Mouse (Mus musculus) hindbrain, postnatal 0 days (tissue): ENCODE measurements around the gene Gm20671. TPM values are rescaled to one million over a fixed set of nuclear protein-coding genes. Genes with fewer than 3 reads are reported as not detected.
"Not testable (repeated sequence)": the region's sequence is repeated elsewhere in the genome, so short reads cannot be mapped to it uniquely, and the experiment has no call there.

ENCODE experiments used
- ATAC-seq: fragments of 200-750 bp; cut with Nextera tagmentation; 2 replicates; pipeline ENCODE4 v1.8.0; 2017; ENCODE audit warnings: mild to moderate bottlenecking, moderate TSS enrichment, moderate library complexity
- DNase-seq: peaks from one replicate; pipeline ENCODE4 v3.0.0-alpha.2; 2015; ENCODE audit warnings: low spot score
- H3K27ac ChIP-seq: fragments of 300-500 bp; sonication (generic); 2 replicates; pipeline ENCODE4 v1.5.1; 2014; ENCODE audit warnings: mild to moderate bottlenecking
- H3K27me3 ChIP-seq: fragments of 300-500 bp; sonication (generic); 2 replicates; pipeline ENCODE4 v1.6.1; 2014; ENCODE audit warnings: low read length, mixed read lengths; ENCODE audit not compliant: insufficient read depth
- H3K36me3 ChIP-seq: fragments of 300-500 bp; sonication (generic); 2 replicates; pipeline ENCODE4 v1.6.1; 2014; ENCODE audit warnings: low read length, mixed read lengths; ENCODE audit not compliant: insufficient read depth
- H3K4me1 ChIP-seq: fragments of 300-500 bp; sonication (generic); 2 replicates; pipeline ENCODE4 v1.6.1; 2014; ENCODE audit warnings: antibody characterized with exemption, low read length, mixed read lengths; ENCODE audit not compliant: insufficient read depth
- H3K4me2 ChIP-seq: fragments of 300-500 bp; sonication (generic); 2 replicates; pipeline ENCODE4 v1.6.1; 2014; ENCODE audit warnings: low read depth, mild to moderate bottlenecking, low read length, moderate library complexity, mixed read lengths
- H3K4me3 ChIP-seq: fragments of 300-500 bp; sonication (generic); 2 replicates; pipeline ENCODE4 v1.5.1; 2014; ENCODE audit warnings: low read length
- H3K9ac ChIP-seq: fragments of 300-500 bp; sonication (generic); replicated peaks from 2 replicates; pipeline ENCODE4 v1.6.1; 2014; ENCODE audit warnings: mild to moderate bottlenecking, low read length, moderate library complexity, mixed read lengths
- H3K9me3 ChIP-seq: fragments of 300-500 bp; sonication (generic); 2 replicates; pipeline ENCODE4 v1.6.1; 2016; ENCODE audit warnings: low read length, mixed read lengths
- CTCF ChIP-seq: IDR thresholded peaks from 2 replicates; pipeline ENCODE4 v1.5.1; 2016; ENCODE audit warnings: antibody characterized with exemption, control low read depth, low read depth
- WGBS: fragments of 180-500 bp; shearing (Covaris S2); extraction: QIAGEN DNeasy Blood & Tissue Kit; methylation state at CpG from one replicate; pipeline ENCODE4 v1.1.7; 2014; 5-methylcytosine and 5-hydroxymethylcytosine counted together
- polyA plus RNA-seq: library from polyadenylated mRNA; unstranded; fragments of >200 nt; fragmentation: Nextera tagmentation; extraction: Ambion mirVana; gene quantifications from 2 replicates; pipeline ENCODE4 v1.2.1, GENCODE M21; 2015
- total RNA-seq: library from RNA; depleted of rRNA; stranded (reverse); fragments of >200 nt; gene quantifications from 2 replicates; pipeline ENCODE4 v1.2.3, GENCODE M21; 2014

Gene Gm20671
- total and polyA plus RNA-seq, 2 experiments from 2014 or later: 5.6 TPM; not detected in 1

DNA sequence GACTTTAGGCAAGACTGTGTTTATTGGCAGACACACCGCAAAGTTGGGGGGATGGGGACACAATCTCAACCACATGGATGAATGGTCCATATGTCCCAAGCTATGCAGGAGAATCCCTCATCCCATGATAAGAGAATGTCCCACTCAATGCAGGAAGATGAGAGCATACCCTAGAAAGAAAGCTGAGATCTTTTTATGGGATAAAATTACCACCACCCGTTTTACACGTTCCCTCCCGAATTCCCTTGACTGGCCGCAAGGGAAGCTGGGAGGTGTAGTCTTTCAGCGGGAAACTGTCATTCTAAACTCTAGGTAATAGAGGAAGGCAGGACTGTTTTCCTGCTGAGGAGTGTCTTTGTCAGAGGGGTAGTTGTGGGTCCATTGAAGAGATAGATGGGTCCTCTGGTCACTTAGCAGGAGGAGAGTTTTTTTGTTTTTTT, 30.9 kb upstream of the Gm20671 start:
- H3K36me3 ChIP-seq: no peaks in the 10 kb centered on the region
- ATAC-seq: no peak
- WGBS: 1% methylated on average over 6 of the region's 6 CpGs
- H3K27me3 ChIP-seq: no peaks in the 10 kb centered on the region
- peak overlapping the region; percentile 49 for H3K4me3 ChIP-seq
- H3K27ac ChIP-seq: peak overlapping the region; percentile 65
- 0 out of 2 replicates have a peak, but pooled peaks cover 4% of the 10 kb centered on the region for H3K4me1 ChIP-seq
- peak; percentile 74 for DNase-seq
- peak; percentile 41; the same call in 1 of the 2 replicates for TF ChIP-seq CTCF
- H3K4me2 ChIP-seq: peak overlapping the region; percentile 70
- peak overlapping the region; percentile 51 for H3K9ac ChIP-seq
- no peaks in the 10 kb centered on the region for H3K9me3 ChIP-seq

DNA sequence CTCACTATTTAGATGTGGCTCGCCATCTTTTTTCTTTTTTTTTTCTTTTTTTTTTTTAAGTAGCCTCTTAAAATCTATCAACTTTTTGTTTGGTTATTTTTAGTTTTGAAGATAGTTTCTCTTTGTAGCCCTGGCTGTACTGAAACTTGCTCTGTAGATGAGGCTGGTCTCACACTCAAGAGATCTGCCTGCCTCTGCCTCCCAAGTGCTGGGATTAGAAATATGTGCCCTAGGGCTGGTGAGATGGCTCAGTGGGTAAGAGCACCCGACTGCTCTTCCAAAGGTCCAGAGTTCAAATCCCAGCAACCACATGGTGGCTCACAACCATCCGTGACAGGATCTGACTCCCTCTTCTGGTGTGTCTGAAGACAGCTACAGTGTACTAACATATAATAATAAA, 28.4 kb upstream of the Gm20671 start:
- not testable (repeated sequence) for H3K27me3 ChIP-seq, H3K9ac ChIP-seq, H3K9me3 ChIP-seq, H3K27ac ChIP-seq, H3K36me3 ChIP-seq, DNase-seq, H3K4me2 ChIP-seq, H3K4me3 ChIP-seq, ATAC-seq, H3K4me1 ChIP-seq
- WGBS: 90% methylated on average over 2 of the region's 3 CpGs

DNA sequence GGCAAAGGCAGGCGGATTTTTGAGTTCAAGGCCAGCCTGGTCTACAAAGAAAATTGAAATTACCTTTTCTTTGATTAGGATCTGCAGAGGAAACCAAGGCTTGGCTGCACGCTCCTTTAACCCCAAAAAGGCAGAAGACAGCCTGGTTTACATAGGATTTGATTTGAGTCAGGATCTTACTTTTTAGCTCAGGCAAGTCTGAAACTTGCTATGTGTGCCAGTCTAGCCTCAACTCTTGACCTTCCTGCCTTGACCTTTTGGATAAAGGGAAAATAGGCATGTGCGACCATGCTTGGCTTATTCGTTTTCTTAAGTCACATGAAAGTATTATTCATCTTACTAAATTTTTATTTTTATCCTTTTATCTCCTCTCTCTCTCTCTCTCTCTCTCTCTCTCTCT, 27.9 kb upstream of the Gm20671 start:
- H3K27ac ChIP-seq: peak overlapping the region; percentile 91; the same call in 1 of the 2 replicates
- H3K36me3 ChIP-seq: no peaks in the 10 kb centered on the region
- ATAC-seq (no peak), DNase-seq (no peak)
- WGBS: 87% methylated on average over 4 of the region's 4 CpGs
- no peaks in the 10 kb centered on the region for H3K27me3 ChIP-seq
- H3K4me1 ChIP-seq: 0 out of 2 replicates have a peak, but pooled peaks cover 4% of the 10 kb centered on the region
- H3K9ac ChIP-seq: no peak overlapping the region
- no peak overlapping the region for H3K4me2 ChIP-seq
- H3K9me3 ChIP-seq: no peaks in the 10 kb centered on the region
- no peak overlapping the region for H3K4me3 ChIP-seq
- no peak for TF ChIP-seq CTCF

DNA sequence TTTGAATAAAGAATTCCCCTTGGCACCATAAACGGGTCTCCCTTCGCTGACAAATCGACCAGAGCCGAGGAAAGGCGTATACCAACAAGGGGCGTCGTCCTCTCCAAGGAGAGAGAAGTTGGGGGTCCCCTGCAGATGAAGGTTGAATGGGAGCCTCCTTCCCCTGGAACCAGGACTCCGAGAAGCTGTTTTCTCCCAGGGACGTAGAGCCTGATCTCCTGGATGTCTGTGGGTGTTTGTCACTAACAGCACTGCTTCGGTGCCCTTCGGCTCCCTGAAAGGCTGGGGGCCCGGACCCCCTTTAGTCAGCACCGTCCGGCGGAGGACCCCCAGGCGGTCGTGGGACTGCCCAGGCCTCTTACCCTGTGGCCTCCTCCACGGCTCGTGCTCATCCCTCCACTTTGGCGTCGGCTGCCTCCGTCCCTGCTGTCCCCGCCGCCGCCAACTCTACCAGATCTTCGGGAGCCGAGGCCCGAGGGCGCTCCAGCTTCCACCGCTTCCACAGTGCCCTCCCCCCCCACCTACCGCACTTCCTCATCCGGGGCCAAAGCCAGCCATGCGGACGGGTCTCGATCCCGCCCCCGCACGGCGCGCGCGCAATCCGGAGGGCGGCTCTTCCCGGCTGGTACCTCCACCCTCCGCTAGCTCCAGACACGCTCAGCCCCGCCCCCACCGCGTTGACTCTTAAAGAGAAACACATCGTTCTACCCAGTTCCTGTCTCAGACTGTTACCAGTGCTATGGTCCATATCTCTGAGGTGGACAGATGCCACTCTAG, 27.0 kb upstream of the Gm20671 start, which contains the start of gene Prr14l:
Gene Prr14l, minus strand, starts transcription at position 526 of the 777 bp plus-strand sequence.
- peak; percentile 98 for ATAC-seq
- H3K27me3 ChIP-seq: no peaks in the 10 kb centered on the region
- peak; percentile 98 for DNase-seq
- peak within 1 kb of the TSS; percentile 91 for H3K27ac ChIP-seq
- H3K9ac ChIP-seq: peak within 1 kb of the TSS; percentile 92
- H3K4me3 ChIP-seq: peak within 1 kb of the TSS; percentile 89
- H3K9me3 ChIP-seq: no peaks in the 10 kb centered on the region
- 0 out of 2 replicates have a peak, but pooled peaks cover 4% of the 10 kb centered on the region for H3K4me1 ChIP-seq
- H3K36me3 ChIP-seq: no peaks in the 10 kb centered on the region
- whole genome bisulfite sequencing: under 1% methylated on average over 47 of the region's 51 CpGs
- H3K4me2 ChIP-seq: peak within 1 kb of the TSS; percentile 80
- no peak for TF ChIP-seq CTCF

DNA sequence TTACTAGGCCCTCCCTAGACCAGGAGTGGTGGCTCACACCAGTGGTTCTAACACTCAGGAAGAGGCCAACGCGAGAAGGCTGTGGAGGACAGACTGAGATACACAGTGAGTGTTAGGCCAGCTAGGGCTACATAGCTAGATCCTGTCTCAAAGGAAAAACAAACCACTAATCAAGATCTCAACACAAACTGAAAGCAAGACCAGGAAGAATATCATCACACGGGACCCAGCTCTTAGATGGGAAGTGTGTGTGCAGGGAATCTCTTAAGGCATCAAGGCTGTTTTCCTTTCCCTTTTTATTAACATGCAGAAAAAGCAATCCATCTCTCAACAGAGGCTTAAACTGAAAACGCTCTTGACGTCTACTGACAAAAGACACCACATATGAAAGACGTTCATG, 25.1 kb upstream of the Gm20671 start:
- no peak for ATAC-seq
- H3K9ac ChIP-seq: 0 out of 2 replicates have a peak overlapping the region, but pooled peaks have one; percentile 10
- no peaks in the 10 kb centered on the region for H3K27me3 ChIP-seq
- 0 out of 2 replicates have a peak, but pooled peaks cover 4% of the 10 kb centered on the region for H3K4me1 ChIP-seq
- H3K27ac ChIP-seq: no peak overlapping the region
- no peak for TF ChIP-seq CTCF
- peak overlapping the region; percentile 8 for H3K4me2 ChIP-seq
- H3K9me3 ChIP-seq: no peaks in the 10 kb centered on the region
- no peak for DNase-seq
- no peaks in the 10 kb centered on the region for H3K36me3 ChIP-seq
- H3K4me3 ChIP-seq: no peak overlapping the region
- 58% methylated on average over 6 of the region's 6 CpGs for WGBS

DNA sequence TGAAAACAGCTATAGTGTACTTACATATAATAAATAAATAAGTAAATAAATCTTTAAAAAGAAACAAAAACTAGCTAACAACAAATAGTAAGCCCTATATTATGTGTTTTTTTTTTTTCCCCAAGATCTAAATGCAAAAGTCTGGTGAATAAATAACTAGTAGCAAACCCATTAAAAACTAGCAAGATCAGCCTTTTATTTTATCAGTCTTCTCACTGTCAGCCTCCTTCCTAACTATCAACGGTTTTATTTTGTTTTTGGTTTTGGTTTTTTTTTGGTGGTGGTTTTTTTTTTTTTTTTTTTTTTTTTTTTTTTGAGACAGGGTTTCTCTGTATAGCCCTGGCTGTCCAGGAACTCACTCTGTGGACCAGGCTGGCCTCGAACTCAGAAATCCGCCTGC, 22.7 kb upstream of the Gm20671 start:
- not testable (repeated sequence) for H3K9ac ChIP-seq, H3K4me3 ChIP-seq, H3K9me3 ChIP-seq, H3K4me1 ChIP-seq, DNase-seq, H3K4me2 ChIP-seq, H3K27ac ChIP-seq, H3K27me3 ChIP-seq, ATAC-seq, H3K36me3 ChIP-seq
- 95% methylated on average over 3 of the region's 3 CpGs for WGBS

DNA sequence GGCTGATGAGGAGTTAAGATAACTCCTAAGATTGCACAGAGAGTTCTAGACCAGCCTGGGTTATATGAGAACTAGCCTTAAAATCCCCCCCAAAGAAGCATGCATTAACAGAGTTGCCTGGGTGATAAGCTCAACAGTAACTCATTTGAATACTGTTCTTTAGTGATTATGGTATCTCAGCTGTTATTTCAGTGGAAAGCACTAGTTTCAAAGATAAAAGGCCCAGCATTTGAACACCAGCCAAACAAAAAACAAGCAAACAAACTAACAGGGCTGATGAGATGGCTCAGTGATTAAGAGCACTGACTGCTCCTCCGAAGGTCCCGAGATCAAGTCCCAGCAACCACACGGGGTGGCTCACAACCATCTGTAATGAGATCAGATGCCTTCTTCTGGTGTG, 22.3 kb upstream of the Gm20671 start:
- WGBS: 89% methylated on average over 3 of the region's 3 CpGs
- TF ChIP-seq CTCF: no peak
- no peak overlapping the region for H3K4me3 ChIP-seq

More for the DNA sequence above, 22.3 kb upstream of the Gm20671 start:
- Histone ChIP-seq H3K9me3 (no peaks in the 10 kb centered on the region), H3K27ac (no peak overlapping the region), H3K27me3 (no peaks in the 10 kb centered on the region), H3K4me2 (no peak overlapping the region), H3K4me1 (0 out of 2 replicates have a peak, but pooled peaks cover 4% of the 10 kb centered on the region), H3K36me3 (no peaks in the 10 kb centered on the region; the same call in 1 of the 2 replicates), H3K9ac (no peak overlapping the region)
- DNase-seq: no peak
- ATAC-seq: no peak
